Mouse (Mus musculus) limb, embryonic 13.5 days (tissue): ENCODE measurements around the gene Tmem8. TPM values are rescaled to one million over a fixed set of nuclear protein-coding genes. Genes with fewer than 3 reads are reported as not detected.

Source experiments
- ATAC-seq: fragments of 200-750 bp; cut with Nextera tagmentation; 2 replicates; pipeline ENCODE4 v1.8.0; 2017; ENCODE audit warnings: low read depth, moderate number of reproducible peaks, moderate TSS enrichment; ENCODE audit not compliant: low FRiP score
- H3K27ac ChIP-seq: fragments of 300-500 bp; sonication (generic); 2 replicates; pipeline ENCODE4 v1.5.1; 2015; ENCODE audit warnings: inconsistent platforms, mild to moderate bottlenecking, moderate library complexity
- H3K27me3 ChIP-seq: fragments of 300-500 bp; sonication (generic); 2 replicates; pipeline ENCODE4 v1.6.1; 2015; ENCODE audit warnings: mild to moderate bottlenecking, inconsistent platforms
- H3K36me3 ChIP-seq: fragments of 300-500 bp; sonication (generic); 2 replicates; pipeline ENCODE4 v1.6.1; 2015; ENCODE audit warnings: inconsistent platforms, mild to moderate bottlenecking, moderate library complexity
- H3K4me1 ChIP-seq: fragments of 300-500 bp; sonication (generic); 2 replicates; pipeline ENCODE4 v1.6.1; 2015; ENCODE audit warnings: inconsistent platforms
- H3K4me2 ChIP-seq: fragments of 300-500 bp; sonication (generic); replicated peaks from 2 replicates; pipeline ENCODE4 v1.6.1; 2015; ENCODE audit warnings: inconsistent platforms, mild to moderate bottlenecking, moderate library complexity
- H3K4me3 ChIP-seq: fragments of 300-500 bp; sonication (generic); 2 replicates; pipeline ENCODE4 v1.5.1; 2015; ENCODE audit warnings: moderate library complexity, mild to moderate bottlenecking, inconsistent platforms
- H3K9ac ChIP-seq: fragments of 300-500 bp; sonication (generic); 2 replicates; pipeline ENCODE4 v1.6.1; 2015; ENCODE audit warnings: mild to moderate bottlenecking, inconsistent platforms
- H3K9me3 ChIP-seq: fragments of 300-500 bp; sonication (generic); 2 replicates; pipeline ENCODE4 v1.6.1; 2016; ENCODE audit warnings: inconsistent platforms
- WGBS: fragments of 180-500 bp; shearing (Covaris S2); methylation state at CpG from one replicate; pipeline ENCODE4 v1.1.7; 2015; 5-methylcytosine and 5-hydroxymethylcytosine counted together
- polyA plus RNA-seq: library from polyadenylated mRNA; unstranded; fragments of >200 nt; fragmentation: Nextera tagmentation; extraction: Ambion mirVana; gene quantifications from 2 replicates; pipeline ENCODE4 v1.2.1, GENCODE M21; 2015

Tmem8 gene
- polyA plus RNA-seq, 1 experiment from 2014 or later: 0.97 TPM

GRCm38 (mm10) chr17:26131062-26131732, 18.1 kb downstream of the Tmem8 start:
- Histone ChIP-seq H3K4me2 (no peak overlapping the region), H3K4me3 (no peak overlapping the region), H3K9me3 (no peaks in the 10 kb centered on the region), H3K27me3 (no peaks in the 10 kb centered on the region), H3K27ac (no peak overlapping the region), H3K9ac (no peak overlapping the region), H3K36me3 (peaks cover 61% of the 10 kb centered on the region), H3K4me1 (no peaks in the 10 kb centered on the region)
- ATAC-seq: no peak
- WGBS: 89% methylated on average over 18 of the region's 18 CpGs

- WGBS: 86% methylated on average over 18 of the region's 18 CpGs
- Histone ChIP-seq H3K36me3 (peaks cover 51% of the 10 kb centered on the region), H3K4me2 (no peak overlapping the region), H3K27me3 (no peaks in the 10 kb centered on the region), H3K4me1 (no peaks in the 10 kb centered on the region), H3K4me3 (no peak overlapping the region), H3K9me3 (no peaks in the 10 kb centered on the region), H3K9ac (no peak overlapping the region), H3K27ac (no peak overlapping the region)
- ATAC-seq: no peak
Observed at GRCm38 (mm10) chr17:26131856-26132853, 19.1 kb downstream of the Tmem8 start.

GRCm38 (mm10) chr17:26137106-26137750, 24.1 kb downstream of the Tmem8 start:
- 0 out of 2 replicates have a peak overlapping the region, but pooled peaks have one; percentile 70 for H3K27ac ChIP-seq
- H3K27me3 ChIP-seq: no peaks in the 10 kb centered on the region
- H3K4me1 ChIP-seq: peaks cover 27% of the 10 kb centered on the region
- 91% methylated on average over 11 of the region's 11 CpGs for WGBS
- no peak for ATAC-seq
- H3K9ac ChIP-seq: no peak overlapping the region
- no peaks in the 10 kb centered on the region for H3K9me3 ChIP-seq
- no peak overlapping the region for H3K4me3 ChIP-seq
- peaks cover 2% of the 10 kb centered on the region for H3K36me3 ChIP-seq
- no peak overlapping the region for H3K4me2 ChIP-seq

- H3K27me3 ChIP-seq: no peaks in the 10 kb centered on the region
- no peaks in the 10 kb centered on the region for H3K9me3 ChIP-seq
- peak overlapping the region; percentile 93 for H3K4me2 ChIP-seq
- H3K27ac ChIP-seq: peak overlapping the region; percentile 70; the same call in 1 of the 2 replicates
- H3K9ac ChIP-seq: peak overlapping the region; percentile 98
- peaks cover 4% of the 10 kb centered on the region for H3K36me3 ChIP-seq
- H3K4me3 ChIP-seq: peak overlapping the region; percentile 89
- no peak for ATAC-seq
- H3K4me1 ChIP-seq: peaks cover 27% of the 10 kb centered on the region
- WGBS: 79% methylated on average over 2 of the region's 2 CpGs
Observed at GRCm38 (mm10) chr17:26137751-26138130, 24.6 kb downstream of the Tmem8 start.

DNA sequence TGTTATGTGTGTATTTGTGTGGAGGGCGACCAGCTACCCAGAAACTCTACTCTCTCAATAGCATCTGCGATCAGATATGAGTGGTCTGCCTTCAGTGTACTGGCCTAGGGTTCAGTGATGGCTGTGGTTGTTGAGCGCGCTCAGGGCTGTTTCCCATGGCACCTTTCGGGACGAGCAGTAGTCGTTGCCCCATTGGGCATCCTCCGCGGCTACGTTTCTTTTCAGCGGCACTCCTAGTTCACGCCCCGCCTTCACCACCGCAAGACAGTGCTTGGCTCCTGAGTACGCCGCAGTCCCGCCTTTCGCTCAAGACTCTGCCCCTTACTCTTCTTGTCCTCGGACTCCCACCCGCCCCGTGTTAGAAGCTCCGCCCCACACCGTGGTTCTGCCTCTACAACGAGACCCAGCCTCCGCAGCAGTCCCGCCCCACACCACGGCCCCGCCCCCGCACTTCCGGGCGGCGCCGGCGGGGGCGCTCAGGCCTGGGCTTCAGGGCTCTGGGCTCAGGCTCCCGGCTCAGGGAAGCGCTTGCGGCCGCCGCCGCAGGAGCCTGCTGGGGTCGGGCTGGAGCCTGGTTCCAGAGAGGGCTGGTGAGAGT, 25.2 kb downstream of the Tmem8 start, which contains the start of gene Axin1:
Axin1 (plus strand) TSS at position 450 of the 598 bp plus-strand sequence.
- Histone ChIP-seq H3K27me3 (no peaks in the 10 kb centered on the region), H3K9me3 (no peaks in the 10 kb centered on the region), H3K4me1 (peaks cover 27% of the 10 kb centered on the region), H3K9ac (peak within 1 kb of the TSS; percentile 98), H3K4me3 (peak within 1 kb of the TSS; percentile 89), H3K27ac (peak within 1 kb of the TSS; percentile 96), H3K36me3 (peaks cover 10% of the 10 kb centered on the region), H3K4me2 (peak within 1 kb of the TSS; percentile 93)
- ATAC-seq: peak; percentile 98
- 1% methylated on average over 42 of the region's 42 CpGs for WGBS

DNA sequence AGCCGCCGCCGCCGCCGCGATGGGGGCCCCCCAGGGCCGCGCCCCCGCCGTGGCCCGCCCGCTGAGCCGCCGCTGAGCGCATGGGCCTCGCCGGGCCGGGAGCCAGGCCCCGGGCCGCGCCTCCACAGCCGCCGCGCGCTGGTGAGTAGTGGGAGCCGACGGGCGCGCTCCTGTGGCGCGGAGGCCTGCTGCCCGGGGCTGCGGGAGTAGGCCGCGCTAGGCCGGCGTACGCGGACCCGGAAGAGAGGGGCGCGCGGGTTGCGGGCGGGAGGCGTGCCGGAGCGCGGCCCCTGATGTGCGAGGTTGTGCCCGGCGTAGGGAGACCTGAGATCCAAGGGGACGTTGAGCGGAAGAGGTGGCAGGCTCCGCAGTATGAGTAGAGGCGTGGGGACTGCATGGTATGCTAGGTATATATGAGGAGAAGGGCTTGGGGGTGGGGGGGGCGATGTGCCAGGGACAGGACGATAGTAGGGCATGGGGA, 25.8 kb downstream of the Tmem8 start:
- under 1% methylated on average over 57 of the region's 58 CpGs for WGBS
- H3K9me3 ChIP-seq: no peaks in the 10 kb centered on the region

GRCm38 (mm10) chr17:26142796-26143195, 29.7 kb downstream of the Tmem8 start:
- H3K27me3 ChIP-seq: no peaks in the 10 kb centered on the region
- peaks cover 50% of the 10 kb centered on the region for H3K36me3 ChIP-seq
- 88% methylated on average over 4 of the region's 4 CpGs for WGBS

More for the DNA sequence above, 25.8 kb downstream of the Tmem8 start:
- Histone ChIP-seq H3K9ac (peak overlapping the region; percentile 98), H3K4me3 (peak overlapping the region; percentile 89), H3K36me3 (peaks cover 16% of the 10 kb centered on the region), H3K4me2 (peak overlapping the region; percentile 93), H3K27ac (peak overlapping the region; percentile 96), H3K4me1 (peaks cover 27% of the 10 kb centered on the region), H3K27me3 (no peaks in the 10 kb centered on the region)
- peak; percentile 52 for ATAC-seq

DNA sequence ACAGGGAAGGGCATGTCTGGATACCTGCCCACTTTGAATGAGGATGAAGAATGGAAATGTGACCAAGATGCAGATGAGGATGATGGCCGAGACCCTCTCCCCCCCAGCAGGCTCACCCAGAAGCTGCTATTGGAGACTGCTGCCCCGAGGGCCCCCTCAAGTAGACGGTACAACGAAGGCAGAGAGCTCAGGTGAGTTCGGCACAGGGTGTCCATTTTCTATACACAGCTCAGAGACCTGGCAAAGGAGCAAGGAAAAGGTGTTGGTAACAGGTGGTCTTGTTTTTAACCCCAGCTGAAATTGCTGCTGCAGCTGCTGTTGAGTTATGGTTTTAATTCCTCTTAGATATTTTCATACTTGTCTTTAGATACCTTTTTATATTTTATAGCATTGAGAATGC, 30.3 kb downstream of the Tmem8 start:
- no peaks in the 10 kb centered on the region for H3K9me3 ChIP-seq
- WGBS: 89% methylated on average over 5 of the region's 5 CpGs
- no peak overlapping the region for H3K4me2 ChIP-seq
- H3K4me3 ChIP-seq: no peak overlapping the region
- no peak overlapping the region for H3K9ac ChIP-seq
- H3K27me3 ChIP-seq: no peaks in the 10 kb centered on the region
- no peak for ATAC-seq
- no peak overlapping the region for H3K27ac ChIP-seq
- peaks cover 56% of the 10 kb centered on the region for H3K36me3 ChIP-seq
- H3K4me1 ChIP-seq: peaks cover 20% of the 10 kb centered on the region

More at GRCm38 (mm10) chr17:26142796-26143195, 29.7 kb downstream of the Tmem8 start:
- no peak overlapping the region for H3K9ac ChIP-seq
- peaks cover 24% of the 10 kb centered on the region for H3K4me1 ChIP-seq
- no peak overlapping the region for H3K4me3 ChIP-seq
- no peak overlapping the region for H3K4me2 ChIP-seq
- H3K27ac ChIP-seq: no peak overlapping the region
- no peak for ATAC-seq
- H3K9me3 ChIP-seq: no peaks in the 10 kb centered on the region

GRCm38 (mm10) chr17:26149056-26149455, 36.0 kb downstream of the Tmem8 start:
- Histone ChIP-seq H3K36me3 (peaks cover 89% of the 10 kb centered on the region), H3K27ac (no peak overlapping the region), H3K9me3 (peaks cover 4% of the 10 kb centered on the region; the same call in 1 of the 2 replicates), H3K4me1 (no peaks in the 10 kb centered on the region), H3K4me2 (no peak overlapping the region), H3K9ac (no peak overlapping the region), H3K4me3 (no peak overlapping the region), H3K27me3 (no peaks in the 10 kb centered on the region)
- 81% methylated on average over 2 of the region's 2 CpGs for WGBS
- no peak for ATAC-seq

GRCm38 (mm10) chr17:26151886-26152630, 39.0 kb downstream of the Tmem8 start:
- Histone ChIP-seq H3K4me1 (no peaks in the 10 kb centered on the region), H3K27ac (no peak overlapping the region), H3K4me3 (no peak overlapping the region), H3K9me3 (peaks cover 4% of the 10 kb centered on the region; the same call in 1 of the 2 replicates), H3K27me3 (no peaks in the 10 kb centered on the region), H3K4me2 (no peak overlapping the region), H3K9ac (no peak overlapping the region), H3K36me3 (peaks cover 82% of the 10 kb centered on the region)
- WGBS: 97% methylated on average over 2 of the region's 2 CpGs
- ATAC-seq: no peak

DNA sequence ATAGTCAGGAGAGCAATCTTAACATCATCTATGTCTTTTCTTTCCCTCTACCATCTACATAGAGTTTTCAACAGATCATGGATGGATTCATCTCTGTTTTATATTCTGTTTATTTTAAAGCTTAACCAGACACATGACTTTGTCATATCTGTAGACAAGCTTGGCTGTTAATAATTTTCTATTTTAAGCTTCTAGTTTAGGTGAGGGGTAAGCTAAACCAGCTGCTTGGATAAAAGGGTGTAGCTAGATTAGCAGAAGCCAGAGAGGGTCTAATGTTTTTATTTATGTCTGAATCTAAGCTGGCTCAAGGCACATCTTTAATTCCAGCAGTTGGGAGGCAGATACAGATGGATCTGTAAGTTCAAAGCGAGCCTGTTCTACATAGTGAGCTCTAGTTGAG, 49.6 kb downstream of the Tmem8 start:
- H3K4me2 ChIP-seq: no peak overlapping the region
- H3K9ac ChIP-seq: no peak overlapping the region
- no peak overlapping the region for H3K4me3 ChIP-seq
- no peak overlapping the region for H3K27ac ChIP-seq
- peaks cover 17% of the 10 kb centered on the region for H3K36me3 ChIP-seq
- WGBS: 81% methylated on average over 1 of the region's 1 CpGs
- ATAC-seq: no peak
- H3K4me1 ChIP-seq: no peaks in the 10 kb centered on the region
- no peaks in the 10 kb centered on the region for H3K27me3 ChIP-seq
- no peaks in the 10 kb centered on the region for H3K9me3 ChIP-seq
